Mouse (Mus musculus): ENCODE data around the gene Fgf2. TPM values are rescaled to one million over a fixed set of nuclear protein-coding genes. Genes with fewer than 3 reads are reported as not detected.
A peak's percentile ranks its signal among the peaks of the same experiment; 100 is the strongest.

Gene Fgf2
- polyA plus RNA-seq, 1 experiment from 2014 or later, result 1.5 TPM

DNA sequence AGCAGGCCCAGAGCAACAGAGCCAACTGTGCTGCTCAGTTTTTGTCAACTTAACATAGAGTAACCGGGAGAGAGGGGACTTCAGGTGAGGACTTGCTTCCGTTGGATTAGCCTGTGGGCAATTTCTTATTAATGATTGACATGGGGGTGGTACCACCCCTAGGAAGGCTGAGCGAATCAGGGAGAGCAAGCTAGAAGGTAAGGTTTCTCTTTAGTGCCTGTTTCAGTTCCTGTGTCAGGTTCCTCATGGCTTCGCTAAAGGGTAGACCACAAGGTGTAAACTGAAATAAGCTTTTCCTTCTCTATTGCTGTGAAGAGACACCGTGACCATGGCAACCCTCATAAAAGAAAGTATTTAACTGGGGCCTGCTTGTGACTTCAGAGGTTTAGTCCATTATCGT is 39.2 kb downstream of the Fgf2 start:
- ATAC-seq (replicated peaks; ENCODE audit: low FRiP score, low TSS enrichment, low read depth) (no peak), DNase-seq (ENCODE audit: low spot score) (no peak)
- Histone ChIP-seq H3K27me3 (replicated peaks; ENCODE audit: control insufficient read depth, insufficient read depth, low read length) (no peaks in the 10 kb centered on the region), H3K27ac (ENCODE audit: low read depth) (no peak overlapping the region), H3K4me3 (ENCODE audit: low read depth, low read length) (no peak overlapping the region), H3K9me3 (ENCODE audit: control insufficient read depth, low read length) (0 out of 2 replicates have a peak, but pooled peaks cover 5% of the 10 kb centered on the region), H3K9ac (ENCODE audit: low read length) (no peak overlapping the region), H3K4me2 (ENCODE audit: low read length) (no peak overlapping the region), H3K4me1 (replicated peaks; ENCODE audit: control insufficient read depth, insufficient read depth, low read length) (no peaks in the 10 kb centered on the region), H3K36me3 (ENCODE audit: control insufficient read depth, insufficient read depth, low read length) (no peaks in the 10 kb centered on the region)
- 88% methylated on average over 6 of the region's 6 CpGs for WGBS

DNA sequence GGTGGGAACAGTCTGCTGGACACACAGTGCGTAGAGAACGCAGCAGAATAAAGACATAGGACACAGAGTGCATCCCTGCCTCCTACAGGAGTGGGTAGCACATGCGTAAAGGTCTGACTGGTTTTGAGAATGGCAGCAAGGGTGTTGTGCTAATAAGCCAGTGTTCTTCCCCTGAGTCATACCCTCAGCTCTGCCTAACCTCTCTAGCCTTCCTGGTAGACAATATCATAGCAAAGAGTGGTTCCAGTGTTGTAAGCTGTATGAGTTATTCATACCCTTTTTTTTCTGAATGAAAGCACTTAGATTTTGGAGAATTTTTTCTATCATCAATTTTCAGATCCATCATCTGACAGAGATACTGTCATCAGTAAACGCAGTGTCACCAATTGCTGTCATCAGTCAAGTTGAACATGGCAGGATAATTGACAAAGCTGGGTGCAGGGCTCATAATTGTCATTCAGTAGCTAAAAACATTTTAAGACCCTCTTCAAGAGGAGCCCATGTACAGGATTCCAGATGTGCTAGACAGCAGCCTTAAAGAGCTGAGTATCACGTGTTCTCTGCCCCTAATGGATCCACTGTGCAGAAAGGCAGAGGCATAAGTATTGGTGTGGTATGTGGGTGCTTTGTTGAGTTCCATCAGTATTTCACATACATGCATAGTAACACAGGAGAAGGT is 48.9 kb downstream of the Fgf2 start:
- DNase-seq (ENCODE audit: low spot score), result no peak
- H3K4me3 ChIP-seq (ENCODE audit: low read depth, low read length), result no peak overlapping the region
- no peak overlapping the region for H3K27ac ChIP-seq (ENCODE audit: low read depth)
- H3K4me2 ChIP-seq (ENCODE audit: low read length), result no peak overlapping the region
- no peaks in the 10 kb centered on the region for H3K36me3 ChIP-seq (ENCODE audit: control insufficient read depth, insufficient read depth, low read length)
- no peaks in the 10 kb centered on the region for H3K4me1 ChIP-seq (replicated peaks; ENCODE audit: control insufficient read depth, insufficient read depth, low read length)
- H3K27me3 ChIP-seq (replicated peaks; ENCODE audit: control insufficient read depth, insufficient read depth, low read length), result no peaks in the 10 kb centered on the region
- ATAC-seq (replicated peaks; ENCODE audit: low FRiP score, low TSS enrichment, low read depth), result no peak
- no peaks in the 10 kb centered on the region for H3K9me3 ChIP-seq (ENCODE audit: control insufficient read depth, low read length)
- H3K9ac ChIP-seq (ENCODE audit: low read length), result no peak overlapping the region
- WGBS, result 87% methylated on average over 5 of the region's 5 CpGs

DNA sequence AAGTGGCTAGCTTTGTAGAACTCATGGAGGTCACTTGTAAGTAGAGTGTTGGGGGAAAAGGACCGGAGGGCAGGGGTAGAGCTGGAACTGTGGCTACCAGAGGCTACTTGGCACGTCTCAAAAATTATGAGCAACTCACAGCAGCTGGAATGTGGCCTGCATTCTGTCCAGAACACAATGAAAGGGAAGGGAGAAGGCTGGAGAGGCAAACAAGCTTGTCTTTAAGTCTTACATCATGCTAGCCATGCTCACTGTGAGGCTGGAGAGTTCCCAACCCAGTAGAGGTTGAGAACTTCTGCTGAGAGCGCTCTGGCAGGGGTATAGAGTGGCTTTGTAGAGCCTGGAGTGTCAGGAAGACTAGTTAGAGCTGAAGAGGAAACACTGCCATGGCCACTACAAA is 49.5 kb downstream of the Fgf2 start:
- no peaks in the 10 kb centered on the region for H3K36me3 ChIP-seq (ENCODE audit: control insufficient read depth, insufficient read depth, low read length)
- no peaks in the 10 kb centered on the region for H3K4me1 ChIP-seq (replicated peaks; ENCODE audit: control insufficient read depth, insufficient read depth, low read length)
- H3K27ac ChIP-seq (ENCODE audit: low read depth), result no peak overlapping the region
- H3K4me2 ChIP-seq (ENCODE audit: low read length), result no peak overlapping the region
- no peaks in the 10 kb centered on the region for H3K27me3 ChIP-seq (replicated peaks; ENCODE audit: control insufficient read depth, insufficient read depth, low read length)
- ATAC-seq (replicated peaks; ENCODE audit: low FRiP score, low TSS enrichment, low read depth) (no peak), DNase-seq (ENCODE audit: low spot score) (no peak)
- H3K9ac ChIP-seq (ENCODE audit: low read length), result no peak overlapping the region
- 69% methylated on average over 3 of the region's 3 CpGs for WGBS
- H3K4me3 ChIP-seq (ENCODE audit: low read depth, low read length), result no peak overlapping the region
- H3K9me3 ChIP-seq (ENCODE audit: control insufficient read depth, low read length), result no peaks in the 10 kb centered on the region

DNA sequence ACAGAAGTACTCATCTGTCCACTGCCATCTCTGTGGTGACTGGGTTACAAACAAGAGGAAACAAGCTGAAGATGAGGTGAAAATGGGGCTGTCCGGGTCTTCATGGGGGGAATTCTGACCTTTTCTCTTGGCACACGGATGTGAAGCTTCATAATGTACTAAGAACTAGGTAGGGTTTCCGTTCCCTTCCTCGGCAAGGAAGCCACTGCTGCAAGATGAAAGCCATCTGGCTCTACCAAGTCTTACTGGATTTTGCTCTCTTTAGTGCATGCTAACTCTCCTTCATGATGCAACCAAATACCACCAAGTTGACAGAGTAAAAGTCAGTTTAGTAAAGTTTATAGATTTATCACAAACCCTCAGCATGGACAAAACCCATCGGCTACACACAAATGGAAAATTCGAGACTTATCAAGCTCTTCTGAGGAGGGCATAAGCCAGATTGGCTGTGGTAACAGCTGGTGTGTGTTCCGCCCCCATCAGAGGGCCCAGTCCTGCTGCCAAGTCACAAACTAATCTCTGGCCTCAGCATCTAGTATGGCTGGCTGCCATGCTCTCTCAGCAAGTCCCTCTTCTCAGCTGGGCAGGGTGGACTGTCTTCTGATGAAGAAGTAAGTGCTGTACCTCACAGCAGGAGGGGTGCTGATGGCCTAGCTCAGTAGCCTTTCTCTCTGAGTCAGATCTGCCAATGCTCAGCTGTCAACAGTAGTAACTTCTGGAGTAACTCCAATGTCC is 50.7 kb downstream of the Fgf2 start:
- no peak overlapping the region for H3K4me2 ChIP-seq (ENCODE audit: low read length)
- no peak overlapping the region for H3K27ac ChIP-seq (ENCODE audit: low read depth)
- H3K9ac ChIP-seq (ENCODE audit: low read length), result no peak overlapping the region
- no peak for ATAC-seq (replicated peaks; ENCODE audit: low FRiP score, low TSS enrichment, low read depth)
- WGBS, result 73% methylated on average over 7 of the region's 7 CpGs
- no peak for DNase-seq (ENCODE audit: low spot score)
- H3K4me3 ChIP-seq (ENCODE audit: low read depth, low read length), result no peak overlapping the region
- no peaks in the 10 kb centered on the region for H3K27me3 ChIP-seq (replicated peaks; ENCODE audit: control insufficient read depth, insufficient read depth, low read length)
- H3K9me3 ChIP-seq (ENCODE audit: control insufficient read depth, low read length), result no peaks in the 10 kb centered on the region
- H3K4me1 ChIP-seq (replicated peaks; ENCODE audit: control insufficient read depth, insufficient read depth, low read length), result no peaks in the 10 kb centered on the region
- no peaks in the 10 kb centered on the region for H3K36me3 ChIP-seq (ENCODE audit: control insufficient read depth, insufficient read depth, low read length)

DNA sequence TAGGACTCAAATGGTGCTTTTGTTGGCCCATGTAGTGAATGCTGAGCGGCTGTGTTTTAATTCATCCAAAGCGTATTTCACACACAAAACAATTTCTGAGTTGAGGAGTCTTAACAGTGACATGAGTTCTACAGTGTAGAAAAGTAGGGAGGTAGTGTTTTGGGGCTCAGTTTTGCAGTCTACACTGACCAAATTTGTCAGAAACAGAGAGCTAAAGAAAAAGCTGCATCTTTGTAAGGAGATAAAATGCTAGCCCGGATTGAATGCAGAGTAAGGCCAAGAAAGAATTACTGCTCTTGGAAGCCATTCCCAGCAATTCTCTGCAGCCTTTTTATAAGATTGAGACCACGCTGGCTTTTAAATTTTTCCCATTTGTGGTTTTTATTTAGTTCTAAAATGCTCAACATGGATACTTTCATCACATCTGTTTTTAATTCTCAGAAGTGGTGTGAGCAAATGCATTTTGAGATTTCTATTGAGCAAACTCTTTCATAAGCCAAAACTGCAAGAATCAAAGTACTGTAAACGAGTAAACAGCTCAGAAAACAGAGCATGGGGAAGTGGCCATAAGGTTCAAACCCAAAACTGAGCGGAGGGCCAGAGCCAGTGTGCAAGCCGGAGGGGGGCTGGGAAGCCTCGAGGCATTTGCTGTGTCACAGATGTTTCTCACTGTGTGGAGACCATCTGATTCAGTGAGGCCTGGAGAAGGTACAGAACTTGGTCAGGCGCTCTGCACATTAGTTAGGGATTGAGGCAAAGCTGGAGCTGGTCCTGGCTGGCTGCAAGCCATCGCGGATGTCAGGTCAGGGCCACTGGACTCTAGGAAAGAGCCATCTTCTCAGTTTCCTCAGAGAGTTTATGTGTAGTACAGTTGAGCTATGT is 53.8 kb downstream of the Fgf2 start:
- Histone ChIP-seq H3K4me3 (ENCODE audit: low read depth, low read length) (no peak overlapping the region), H3K27me3 (replicated peaks; ENCODE audit: control insufficient read depth, insufficient read depth, low read length) (no peaks in the 10 kb centered on the region), H3K9ac (ENCODE audit: low read length) (no peak overlapping the region), H3K4me1 (replicated peaks; ENCODE audit: control insufficient read depth, insufficient read depth, low read length) (no peaks in the 10 kb centered on the region), H3K4me2 (ENCODE audit: low read length) (no peak overlapping the region), H3K27ac (ENCODE audit: low read depth) (no peak overlapping the region), H3K36me3 (ENCODE audit: control insufficient read depth, insufficient read depth, low read length) (no peaks in the 10 kb centered on the region), H3K9me3 (ENCODE audit: control insufficient read depth, low read length) (no peaks in the 10 kb centered on the region)
- 80% methylated on average over 11 of the region's 11 CpGs for WGBS
- ATAC-seq (replicated peaks; ENCODE audit: low FRiP score, low TSS enrichment, low read depth) (no peak), DNase-seq (ENCODE audit: low spot score) (no peak)

DNA sequence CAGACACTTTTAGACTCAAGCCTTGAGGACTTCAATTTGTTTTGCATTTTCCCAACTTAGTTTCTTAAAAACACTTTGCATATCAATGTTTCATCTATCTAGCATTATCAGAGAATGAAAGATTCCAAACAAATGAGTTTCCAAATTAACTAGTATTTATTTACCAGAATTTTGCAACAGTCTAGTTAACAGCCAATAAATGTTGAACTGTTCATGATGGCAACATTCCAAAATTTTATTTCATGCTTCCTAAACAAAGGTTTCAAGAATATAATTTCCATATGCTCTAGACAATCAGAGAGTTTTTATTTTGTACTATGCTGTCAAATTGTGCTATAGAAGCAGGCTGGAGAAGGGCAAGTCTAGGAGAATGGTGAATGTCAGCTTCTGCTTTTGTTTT is 59.5 kb downstream of the Fgf2 start:
- Histone ChIP-seq H3K4me1 (replicated peaks; ENCODE audit: control insufficient read depth, insufficient read depth, low read length) (no peaks in the 10 kb centered on the region), H3K9ac (ENCODE audit: low read length) (no peak overlapping the region), H3K36me3 (ENCODE audit: control insufficient read depth, insufficient read depth, low read length) (no peaks in the 10 kb centered on the region), H3K27ac (ENCODE audit: low read depth) (no peak overlapping the region), H3K27me3 (replicated peaks; ENCODE audit: control insufficient read depth, insufficient read depth, low read length) (no peaks in the 10 kb centered on the region), H3K9me3 (ENCODE audit: control insufficient read depth, low read length) (no peaks in the 10 kb centered on the region), H3K4me2 (ENCODE audit: low read length) (no peak overlapping the region), H3K4me3 (ENCODE audit: low read depth, low read length) (no peak overlapping the region)
- ATAC-seq (replicated peaks; ENCODE audit: low FRiP score, low TSS enrichment, low read depth) (no peak), DNase-seq (ENCODE audit: low spot score) (no peak)

DNA sequence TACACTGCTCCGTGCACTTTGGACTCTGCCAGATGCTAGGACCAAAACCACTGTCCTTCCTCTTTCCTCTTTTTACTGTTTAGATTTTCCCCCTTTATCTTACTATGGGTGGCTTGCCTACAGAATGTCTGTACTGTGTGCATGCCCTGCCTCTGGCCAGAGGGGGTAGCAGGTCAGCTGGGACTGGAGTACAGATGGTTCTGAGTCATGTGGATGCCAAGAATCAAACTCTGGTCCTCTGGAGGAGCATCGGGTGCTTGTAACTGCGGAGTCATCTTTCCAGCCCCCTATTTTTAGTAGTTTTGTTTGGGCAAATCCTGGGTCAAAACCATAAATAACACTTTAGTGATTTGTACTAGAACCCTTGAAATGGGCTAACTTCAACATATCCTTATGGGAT is 65.3 kb downstream of the Fgf2 start:
- Histone ChIP-seq H3K4me2 (ENCODE audit: low read length) (no peak overlapping the region), H3K27me3 (replicated peaks; ENCODE audit: control insufficient read depth, insufficient read depth, low read length) (no peaks in the 10 kb centered on the region), H3K9ac (ENCODE audit: low read length) (no peak overlapping the region), H3K36me3 (ENCODE audit: control insufficient read depth, insufficient read depth, low read length) (no peaks in the 10 kb centered on the region), H3K27ac (ENCODE audit: low read depth) (no peak overlapping the region), H3K9me3 (ENCODE audit: control insufficient read depth, low read length) (no peaks in the 10 kb centered on the region), H3K4me1 (replicated peaks; ENCODE audit: control insufficient read depth, insufficient read depth, low read length) (0 out of 2 replicates have a peak, but pooled peaks cover under 1% of the 10 kb centered on the region), H3K4me3 (ENCODE audit: low read depth, low read length) (no peak overlapping the region)
- ATAC-seq (replicated peaks; ENCODE audit: low FRiP score, low TSS enrichment, low read depth), result no peak
- DNase-seq (ENCODE audit: low spot score), result no peak
- WGBS, result 83% methylated on average over 3 of the region's 3 CpGs

DNA sequence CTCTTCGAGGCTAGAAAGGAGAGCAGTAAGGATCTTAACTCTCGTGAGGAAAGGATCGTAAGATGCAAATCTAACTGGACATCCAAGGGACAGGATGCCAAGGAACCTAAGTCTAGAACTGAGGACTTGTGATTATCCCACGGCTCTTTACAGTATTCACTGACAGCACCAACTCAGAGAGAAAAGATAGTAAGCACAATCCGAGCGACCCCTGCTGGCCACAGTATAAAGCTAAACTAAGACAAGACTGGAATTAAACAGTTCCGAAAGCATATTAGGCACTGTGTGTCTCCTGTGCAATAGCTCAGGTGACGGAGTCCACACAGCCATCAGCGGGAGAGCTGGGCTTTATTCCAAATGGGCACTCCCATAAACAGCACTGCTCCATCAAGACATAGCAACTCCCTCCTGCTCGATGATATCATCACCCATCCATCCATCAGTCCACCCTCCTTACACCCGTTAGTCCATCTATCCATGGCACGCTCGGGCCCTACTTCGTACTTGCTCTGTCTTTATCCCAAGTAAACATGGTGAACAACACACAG is 66.3 kb downstream of the Fgf2 start:
- no peaks in the 10 kb centered on the region for H3K36me3 ChIP-seq (ENCODE audit: control insufficient read depth, insufficient read depth, low read length)
- no peak overlapping the region for H3K4me2 ChIP-seq (ENCODE audit: low read length)
- no peak for ATAC-seq (replicated peaks; ENCODE audit: low FRiP score, low TSS enrichment, low read depth)
- H3K9me3 ChIP-seq (ENCODE audit: control insufficient read depth, low read length), result no peaks in the 10 kb centered on the region
- no peak overlapping the region for H3K4me3 ChIP-seq (ENCODE audit: low read depth, low read length)
- no peak overlapping the region for H3K27ac ChIP-seq (ENCODE audit: low read depth)
- 51% methylated on average over 14 of the region's 14 CpGs for WGBS
- no peaks in the 10 kb centered on the region for H3K27me3 ChIP-seq (replicated peaks; ENCODE audit: control insufficient read depth, insufficient read depth, low read length)
- peak; percentile 88 for DNase-seq (ENCODE audit: low spot score)
- no peak overlapping the region for H3K9ac ChIP-seq (ENCODE audit: low read length)
- 0 out of 2 replicates have a peak, but pooled peaks cover 4% of the 10 kb centered on the region for H3K4me1 ChIP-seq (replicated peaks; ENCODE audit: control insufficient read depth, insufficient read depth, low read length)
